Mouse (Mus musculus) limb, embryonic 14.5 days (tissue): ENCODE data around the gene Ipo4. TPM values are rescaled to one million over a fixed set of nuclear protein-coding genes. Genes with fewer than 3 reads are reported as not detected.

Experiments used
- ATAC-seq: fragments of 200-750 bp; cut with Nextera tagmentation; 2 replicates; pipeline ENCODE4 v1.8.0; 2017; ENCODE audit warnings: low read depth, moderate number of reproducible peaks, moderate TSS enrichment; ENCODE audit not compliant: low FRiP score
- DNase-seq: peaks from one replicate; pipeline ENCODE4 v3.0.0-alpha.2; 2015; ENCODE audit warnings: low spot score
- H3K27ac ChIP-seq: fragments of 300-500 bp; sonication (generic); replicated peaks from 2 replicates; pipeline ENCODE4 v1.5.1; 2014; ENCODE audit warnings: low read depth, mild to moderate bottlenecking, low read length, moderate library complexity, mixed read lengths
- H3K27me3 ChIP-seq: fragments of 300-500 bp; sonication (generic); 2 replicates; pipeline ENCODE4 v1.6.1; 2014; ENCODE audit warnings: low read length, mixed read lengths; ENCODE audit not compliant: control insufficient read depth, insufficient read depth
- H3K36me3 ChIP-seq: fragments of 300-500 bp; sonication (generic); 2 replicates; pipeline ENCODE4 v1.6.1; 2014; ENCODE audit warnings: mild to moderate bottlenecking, low read length, moderate library complexity, mixed read lengths; ENCODE audit not compliant: control insufficient read depth, insufficient read depth
- H3K4me1 ChIP-seq: fragments of 300-500 bp; sonication (generic); 2 replicates; pipeline ENCODE4 v1.6.1; 2014; ENCODE audit warnings: antibody characterized with exemption, low read length, mixed read lengths; ENCODE audit not compliant: control insufficient read depth, insufficient read depth
- H3K4me2 ChIP-seq: fragments of 300-500 bp; sonication (generic); replicated peaks from 2 replicates; pipeline ENCODE4 v1.6.1; 2014; ENCODE audit warnings: low read depth, mild to moderate bottlenecking, low read length, moderate library complexity; ENCODE audit not compliant: severe bottlenecking
- H3K4me3 ChIP-seq: fragments of 300-500 bp; sonication (generic); replicated peaks from 2 replicates; pipeline ENCODE4 v1.5.1; 2014; ENCODE audit warnings: low read length
- H3K9ac ChIP-seq: fragments of 300-500 bp; sonication (generic); 2 replicates; pipeline ENCODE4 v1.6.1; 2014; ENCODE audit warnings: mild to moderate bottlenecking, low read depth, low read length, moderate library complexity; ENCODE audit not compliant: severe bottlenecking
- H3K9me3 ChIP-seq: fragments of 300-500 bp; sonication (generic); 2 replicates; pipeline ENCODE4 v1.6.1; 2016; ENCODE audit warnings: low read length; ENCODE audit not compliant: control insufficient read depth
- POLR2A ChIP-seq: fragments of 200-500 bp; IDR thresholded peaks from 2 replicates; pipeline ENCODE4 v1.8.0; 2012; ENCODE audit warnings: inconsistent platforms, mild to moderate bottlenecking, moderate library complexity, borderline replicate concordance; ENCODE audit not compliant: insufficient read depth, insufficient read length; ENCODE audit errors: extremely low read depth
- WGBS: fragments of 180-500 bp; shearing (Covaris S2); extraction: QIAGEN DNeasy Blood & Tissue Kit; methylation state at CpG from one replicate; pipeline ENCODE4 v1.1.7; 2014; 5-methylcytosine and 5-hydroxymethylcytosine counted together
- polyA plus RNA-seq, 2 experiments: library from polyadenylated mRNA; depleted of rRNA in 1 of 2; stranded (reverse) in 1 of 2; unstranded in 1 of 2; fragments of >200 nt; fragmentation: Nextera tagmentation in 1 of 2; extraction: Ambion mirVana in 1 of 2; gene quantifications; 2 replicates each; pipeline versions ENCODE4 v1.2.1 to v1.2.3; 2012 to 2014

Ipo4 gene
- polyA plus RNA-seq, 2 experiments = 131 to 185 TPM

DNA sequence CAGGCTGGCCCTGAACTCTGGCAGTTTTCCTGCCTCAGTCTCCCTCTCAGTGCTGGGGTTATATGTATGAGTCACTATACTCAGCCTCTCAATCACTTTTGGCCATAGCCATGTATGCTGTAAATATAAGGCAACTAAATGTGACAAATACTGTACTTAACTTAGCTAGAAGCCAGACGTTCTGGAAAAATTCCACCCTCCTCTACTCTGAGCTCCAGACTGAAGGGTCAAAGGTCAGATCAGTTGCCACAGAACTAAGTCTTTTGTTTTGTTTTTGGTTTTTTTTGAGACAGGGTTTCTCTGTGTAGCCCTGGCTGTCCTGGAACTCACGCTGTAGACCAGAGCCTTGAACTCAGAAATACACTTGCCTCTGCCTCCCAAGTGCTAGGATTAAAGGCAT lies 19.9 kb downstream of the Ipo4 start:
- Histone ChIP-seq H3K4me3 (no peak overlapping the region), H3K9ac (no peak overlapping the region), H3K9me3 (no peaks in the 10 kb centered on the region), H3K4me2 (no peak overlapping the region), H3K4me1 (no peaks in the 10 kb centered on the region; the same call in 1 of the 2 replicates), H3K27ac (no peak overlapping the region), H3K27me3 (no peaks in the 10 kb centered on the region), H3K36me3 (no peaks in the 10 kb centered on the region)
- 59% methylated on average over 2 of the region's 2 CpGs for WGBS
- TF ChIP-seq POLR2A = no peak
- ATAC-seq (no peak), DNase-seq (no peak)

DNA sequence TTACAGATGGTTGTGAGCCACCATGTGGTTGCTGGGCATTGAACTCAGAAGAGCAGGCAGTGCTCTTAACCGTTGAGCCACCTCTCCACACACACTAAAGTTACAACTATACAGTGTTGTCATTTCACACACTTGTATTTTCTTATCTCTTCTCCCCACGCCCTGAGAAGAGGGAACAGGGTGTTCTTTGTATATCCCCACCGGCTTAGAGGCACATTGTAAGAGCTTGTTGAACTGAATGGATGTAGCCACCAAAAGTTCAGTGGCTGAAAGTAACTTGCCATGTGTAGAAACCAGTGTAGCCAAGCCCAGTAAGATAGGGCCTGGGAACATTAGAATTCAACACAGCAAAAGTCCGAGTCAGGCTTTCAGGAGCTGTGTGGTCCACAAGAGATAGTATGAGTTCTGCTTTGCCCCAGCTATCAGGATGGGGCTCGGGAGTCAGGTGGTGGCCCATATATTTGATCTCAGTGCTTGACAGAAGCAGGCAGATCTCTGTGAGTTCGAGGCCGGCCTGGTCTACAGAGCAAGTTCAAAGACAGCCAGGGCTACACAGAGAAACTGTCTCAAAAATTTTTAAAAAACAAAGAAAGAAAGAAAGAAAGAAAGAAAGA lies 21.1 kb downstream of the Ipo4 start:
- H3K4me1 ChIP-seq = no peaks in the 10 kb centered on the region; the same call in 1 of the 2 replicates
- no peaks in the 10 kb centered on the region for H3K27me3 ChIP-seq
- DNase-seq (no peak), ATAC-seq (no peak)
- no peak for TF ChIP-seq POLR2A
- no peak overlapping the region for H3K27ac ChIP-seq
- no peak overlapping the region for H3K4me3 ChIP-seq
- no peaks in the 10 kb centered on the region for H3K9me3 ChIP-seq
- no peak overlapping the region for H3K9ac ChIP-seq
- H3K36me3 ChIP-seq = peaks cover under 1% of the 10 kb centered on the region; the same call in 1 of the 2 replicates
- H3K4me2 ChIP-seq = no peak overlapping the region
- WGBS = 85% methylated on average over 7 of the region's 7 CpGs

DNA sequence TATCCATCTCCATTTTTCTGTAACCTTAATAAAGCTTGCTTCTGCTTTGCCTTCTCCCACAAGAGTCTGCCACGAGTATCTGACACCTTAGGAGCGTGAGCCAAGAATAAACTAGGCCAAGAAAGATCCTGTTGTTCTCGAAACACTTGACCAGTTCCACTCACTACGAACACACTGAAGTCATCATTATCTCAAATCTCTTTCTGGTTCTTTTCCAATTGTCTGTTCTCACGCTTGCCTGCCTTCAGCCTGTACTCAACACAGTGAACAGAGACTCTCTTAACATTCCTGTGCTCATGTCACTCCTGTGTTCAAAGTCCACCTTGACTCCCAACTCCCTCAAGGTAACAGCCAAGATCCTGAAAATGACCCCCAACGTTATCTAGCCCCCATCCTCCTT lies 22.4 kb downstream of the Ipo4 start:
- no peak overlapping the region for H3K9ac ChIP-seq
- H3K4me3 ChIP-seq = no peak overlapping the region
- no peak for ATAC-seq
- no peak for TF ChIP-seq POLR2A
- no peaks in the 10 kb centered on the region for H3K4me1 ChIP-seq
- H3K36me3 ChIP-seq = peaks cover 14% of the 10 kb centered on the region
- 73% methylated on average over 6 of the region's 6 CpGs for WGBS
- no peaks in the 10 kb centered on the region for H3K9me3 ChIP-seq
- no peak overlapping the region for H3K27ac ChIP-seq
- DNase-seq = no peak
- no peaks in the 10 kb centered on the region for H3K27me3 ChIP-seq
- H3K4me2 ChIP-seq = no peak overlapping the region

- no peak for TF ChIP-seq POLR2A
- no peak for DNase-seq
- ATAC-seq = no peak
- WGBS = 96% methylated on average over 6 of the region's 6 CpGs
- Histone ChIP-seq H3K27me3 (no peaks in the 10 kb centered on the region), H3K4me3 (no peak overlapping the region), H3K4me2 (no peak overlapping the region), H3K9me3 (no peaks in the 10 kb centered on the region), H3K9ac (no peak overlapping the region), H3K4me1 (peaks cover 5% of the 10 kb centered on the region), H3K36me3 (peaks cover 40% of the 10 kb centered on the region), H3K27ac (no peak overlapping the region)
These were observed 27.4 kb downstream of the Ipo4 start for GRCm38 (mm10) chr14:55608339-55608738.

GRCm38 (mm10) chr14:55605743-55606459 lies 29.9 kb downstream of the Ipo4 start:
- no peak for TF ChIP-seq POLR2A
- WGBS = 95% methylated on average over 16 of the region's 16 CpGs
- DNase-seq = no peak
- Histone ChIP-seq H3K9ac (no peak overlapping the region), H3K27ac (no peak overlapping the region), H3K4me2 (no peak overlapping the region), H3K36me3 (peaks cover 64% of the 10 kb centered on the region), H3K9me3 (no peaks in the 10 kb centered on the region), H3K27me3 (no peaks in the 10 kb centered on the region), H3K4me1 (peaks cover 5% of the 10 kb centered on the region), H3K4me3 (no peak overlapping the region)
- ATAC-seq = no peak

- Histone ChIP-seq H3K36me3 (peaks cover 73% of the 10 kb centered on the region), H3K4me1 (peaks cover 5% of the 10 kb centered on the region), H3K9me3 (no peaks in the 10 kb centered on the region), H3K9ac (no peak overlapping the region), H3K27ac (no peak overlapping the region), H3K4me3 (no peak overlapping the region), H3K27me3 (no peaks in the 10 kb centered on the region), H3K4me2 (peak overlapping the region; percentile 49; the same call in 1 of the 2 replicates)
- DNase-seq (no peak), ATAC-seq (no peak)
- 86% methylated on average over 11 of the region's 11 CpGs for WGBS
- TF ChIP-seq POLR2A = no peak
These were observed 30.9 kb downstream of the Ipo4 start for GRCm38 (mm10) chr14:55604823-55605222.
